Mouse (Mus musculus) brain, embryonic 14.5 days (tissue): Measurements from ENCODE around the gene Wfikkn1.

Source experiments
- CTCF ChIP-seq: fragments of 200-500 bp; IDR thresholded peaks from 2 replicates; pipeline ENCODE4 v1.5.1; 2012; ENCODE audit warnings: inconsistent platforms, mild to moderate bottlenecking, moderate library complexity, borderline replicate concordance; ENCODE audit not compliant: insufficient read depth, insufficient read length; ENCODE audit errors: extremely low read depth
- POLR2A ChIP-seq: fragments of 200-500 bp; IDR thresholded peaks from 2 replicates; pipeline ENCODE4 v1.6.1; 2012; ENCODE audit warnings: mild to moderate bottlenecking, inconsistent platforms, borderline replicate concordance; ENCODE audit not compliant: poor library complexity, insufficient read depth, insufficient read length, severe bottlenecking; ENCODE audit errors: extremely low read depth

- TF ChIP-seq POLR2A (no peak), CTCF (peak; percentile 48; the same call in 1 of the 2 replicates)
Measured at GRCm38 (mm10) chr17:25885636-25886035, 5.0 kb upstream of the Wfikkn1 start.
